Mouse (Mus musculus): ENCODE measurements around the gene Cygb. TPM values are rescaled to one million over a fixed set of nuclear protein-coding genes. Genes with fewer than 3 reads are reported as not detected.
A peak's percentile ranks its signal among the peaks of the same experiment; 100 is the strongest.

Gene Cygb
- polyA plus RNA-seq, 1 experiment, result 0.47 TPM

DNA sequence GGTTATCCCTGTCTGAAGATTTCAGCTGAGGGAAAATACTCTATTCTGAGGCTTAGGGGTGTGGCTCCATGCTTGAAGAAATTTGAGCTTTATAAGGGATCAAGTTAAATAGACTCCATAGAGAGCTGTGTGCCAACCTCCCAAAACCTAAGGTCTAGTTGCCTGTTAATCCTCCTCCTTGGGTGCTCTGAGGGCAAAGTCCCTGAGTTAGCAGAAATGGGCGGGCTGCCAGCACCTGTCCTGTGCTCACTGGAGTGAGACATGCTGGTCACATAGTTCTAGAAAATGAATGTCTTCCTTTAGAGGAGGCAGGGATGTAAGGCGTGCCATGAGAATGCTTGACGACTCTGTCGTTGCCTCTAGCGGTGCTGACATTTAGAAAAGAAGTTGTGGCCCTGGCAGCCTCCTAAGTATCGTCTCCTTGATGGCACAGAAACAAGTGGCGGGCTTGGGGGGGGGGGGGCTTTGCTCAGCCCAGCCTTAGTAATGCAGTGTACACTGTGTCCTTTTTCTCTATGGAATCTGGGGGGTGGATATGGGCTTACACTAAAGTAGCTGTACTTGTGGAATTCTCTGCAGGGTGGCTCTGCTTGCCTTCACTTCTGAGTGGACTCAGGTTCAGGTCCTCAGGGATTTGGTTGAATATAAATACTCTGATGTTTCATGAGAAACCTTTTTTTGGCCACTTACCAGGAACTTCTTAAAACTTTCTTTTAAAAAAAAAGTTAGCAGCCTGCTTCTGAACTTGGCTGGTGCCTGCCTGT is 20.7 kb upstream of the Cygb start:
- Histone ChIP-seq H3K4me2 (ENCODE audit: low read depth) (peak overlapping the region; percentile 87), H3K36me3 (ENCODE audit: control insufficient read depth, insufficient read depth) (peaks cover 40% of the 10 kb centered on the region), H3ac (ENCODE audit: control insufficient read depth, insufficient read length) (no peak overlapping the region), H3K79me2 (ENCODE audit: control insufficient read depth, insufficient read depth) (peaks cover 55% of the 10 kb centered on the region), H3K27me3 (ENCODE audit: control insufficient read depth, insufficient read depth, insufficient read length) (no peaks in the 10 kb centered on the region), H3K4me3 (no peak overlapping the region)
- TF ChIP-seq MYOG (IDR thresholded peaks at IDR 0.05; ENCODE audit: control insufficient read depth in 1 of 3, insufficient read depth in 1 of 3, insufficient read length in 2 of 3, low read depth in 2 of 3), result peak in 1 of 3 experiments; percentile 23
- TF ChIP-seq MYOD1 (IDR thresholded peaks at IDR 0.05; ENCODE audit: control insufficient read depth in 1 of 3, insufficient read length in 2 of 3, low read depth in 2 of 3), result peak in 1 of 3 experiments; percentile 39
- no peak for TF ChIP-seq E2F4 (IDR thresholded peaks at IDR 0.05; ENCODE audit: insufficient read depth)
- no peak for TF ChIP-seq MAX (IDR thresholded peaks at IDR 0.05; ENCODE audit: low read depth)
- TF ChIP-seq TCF12 (IDR thresholded peaks at IDR 0.05; ENCODE audit: insufficient read depth, poor library complexity, severe bottlenecking), result no peak
- TF ChIP-seq CEBPB (IDR thresholded peaks at IDR 0.05; ENCODE audit: insufficient read depth, poor library complexity, severe bottlenecking), result no peak
- no peak for TF ChIP-seq USF1 (IDR thresholded peaks at IDR 0.05; ENCODE audit: low read depth)

DNA sequence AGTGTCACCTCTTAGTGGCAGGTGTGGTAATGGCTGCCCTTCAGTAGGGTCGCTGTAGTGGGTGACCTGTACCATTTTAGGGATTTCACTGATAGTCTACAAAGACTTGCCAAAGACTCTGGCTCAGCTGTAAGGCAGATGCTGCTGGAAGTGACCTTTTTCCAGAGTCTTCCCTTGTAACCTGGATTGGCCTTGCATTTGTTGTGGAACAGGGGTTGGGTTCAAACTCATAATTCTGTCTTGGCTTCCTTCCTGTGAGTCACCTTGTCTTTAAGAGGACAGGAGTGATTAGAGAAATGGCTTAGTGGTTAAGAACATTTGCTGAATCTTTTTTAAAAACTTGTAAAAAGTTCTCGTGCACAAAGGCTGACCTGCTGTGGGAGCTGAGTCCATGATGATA is 19.3 kb upstream of the Cygb start:
- H3ac ChIP-seq (ENCODE audit: control insufficient read depth, insufficient read length), result no peak overlapping the region
- H3K79me2 ChIP-seq (ENCODE audit: control insufficient read depth, insufficient read depth), result peaks cover 55% of the 10 kb centered on the region
- H3K4me2 ChIP-seq (ENCODE audit: low read depth), result peak overlapping the region; percentile 87
- no peak for TF ChIP-seq CEBPB (IDR thresholded peaks at IDR 0.05; ENCODE audit: insufficient read depth, poor library complexity, severe bottlenecking)
- no peak for TF ChIP-seq TCF3 (IDR thresholded peaks at IDR 0.05; ENCODE audit: insufficient read length, low read depth)
- no peak for TF ChIP-seq MAX (IDR thresholded peaks at IDR 0.05; ENCODE audit: low read depth)
- TF ChIP-seq POLR2A (IDR thresholded peaks at IDR 0.05; ENCODE audit: insufficient read length, low read depth), result no peak
- TF ChIP-seq REST (IDR thresholded peaks at IDR 0.05; ENCODE audit: insufficient read depth, insufficient read length), result no peak
- TF ChIP-seq TCF12 (IDR thresholded peaks at IDR 0.05; ENCODE audit: insufficient read depth, poor library complexity, severe bottlenecking), result no peak
- no peak for TF ChIP-seq USF1 (IDR thresholded peaks at IDR 0.05; ENCODE audit: low read depth)
- TF ChIP-seq MYOD1 (IDR thresholded peaks at IDR 0.05; ENCODE audit: control insufficient read depth in 1 of 3, insufficient read length in 2 of 3, low read depth in 2 of 3), result no peak
- TF ChIP-seq POLR2AphosphoS2 (IDR thresholded peaks at IDR 0.05; ENCODE audit: insufficient read length, low read depth), result no peak
- H3K4me3 ChIP-seq, result peak overlapping the region; percentile 97
- H3K36me3 ChIP-seq (ENCODE audit: control insufficient read depth, insufficient read depth), result peaks cover 34% of the 10 kb centered on the region
- no peaks in the 10 kb centered on the region for H3K27me3 ChIP-seq (ENCODE audit: control insufficient read depth, insufficient read depth, insufficient read length)

DNA sequence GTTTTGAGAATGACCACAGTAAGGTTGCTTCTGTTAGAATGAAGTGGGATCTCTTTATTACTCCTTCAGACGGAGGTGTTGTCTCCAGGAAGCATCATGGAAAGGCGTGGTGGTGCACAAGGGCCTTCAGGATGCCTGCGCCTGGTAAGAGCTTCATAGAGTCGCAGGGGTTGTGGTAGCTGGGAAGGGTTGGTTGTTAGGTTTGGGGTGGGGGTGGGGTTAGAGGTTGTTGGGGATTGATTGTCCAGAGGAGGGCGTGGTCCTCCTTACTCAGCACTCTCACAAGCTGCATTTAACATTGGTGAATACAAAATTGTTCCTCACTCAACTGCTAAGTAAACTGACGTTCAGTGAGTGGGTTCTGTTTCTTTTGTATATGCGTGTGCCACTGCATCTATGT is 18.5 kb upstream of the Cygb start:
- H3K4me3 ChIP-seq, result peak overlapping the region; percentile 97
- H3K79me2 ChIP-seq (ENCODE audit: control insufficient read depth, insufficient read depth), result peaks cover 54% of the 10 kb centered on the region
- peak overlapping the region; percentile 13 for H3ac ChIP-seq (ENCODE audit: control insufficient read depth, insufficient read length)
- TF ChIP-seq E2F4 (IDR thresholded peaks at IDR 0.05; ENCODE audit: insufficient read depth), result no peak
- no peak for TF ChIP-seq REST (IDR thresholded peaks at IDR 0.05; ENCODE audit: insufficient read depth, insufficient read length)
- TF ChIP-seq SRF (IDR thresholded peaks at IDR 0.05; ENCODE audit: control insufficient read depth, insufficient read length, low read depth), result no peak
- TF ChIP-seq USF1 (IDR thresholded peaks at IDR 0.05; ENCODE audit: low read depth), result no peak
- TF ChIP-seq TCF3 (IDR thresholded peaks at IDR 0.05; ENCODE audit: insufficient read length, low read depth), result no peak
- TF ChIP-seq POLR2AphosphoS2 (IDR thresholded peaks at IDR 0.05; ENCODE audit: insufficient read length, low read depth), result no peak
- no peak for TF ChIP-seq POLR2A (IDR thresholded peaks at IDR 0.05; ENCODE audit: insufficient read length, low read depth)
- TF ChIP-seq MAX (IDR thresholded peaks at IDR 0.05; ENCODE audit: low read depth), result no peak
- no peak for TF ChIP-seq CEBPB (IDR thresholded peaks at IDR 0.05; ENCODE audit: insufficient read depth, poor library complexity, severe bottlenecking)
- no peak for TF ChIP-seq MYOG (IDR thresholded peaks at IDR 0.05; ENCODE audit: control insufficient read depth in 1 of 3, insufficient read depth in 1 of 3, insufficient read length in 2 of 3, low read depth in 2 of 3)
- peak overlapping the region; percentile 87 for H3K4me2 ChIP-seq (ENCODE audit: low read depth)
- peaks cover 34% of the 10 kb centered on the region for H3K36me3 ChIP-seq (ENCODE audit: control insufficient read depth, insufficient read depth)
- no peaks in the 10 kb centered on the region for H3K27me3 ChIP-seq (ENCODE audit: control insufficient read depth, insufficient read depth, insufficient read length)

DNA sequence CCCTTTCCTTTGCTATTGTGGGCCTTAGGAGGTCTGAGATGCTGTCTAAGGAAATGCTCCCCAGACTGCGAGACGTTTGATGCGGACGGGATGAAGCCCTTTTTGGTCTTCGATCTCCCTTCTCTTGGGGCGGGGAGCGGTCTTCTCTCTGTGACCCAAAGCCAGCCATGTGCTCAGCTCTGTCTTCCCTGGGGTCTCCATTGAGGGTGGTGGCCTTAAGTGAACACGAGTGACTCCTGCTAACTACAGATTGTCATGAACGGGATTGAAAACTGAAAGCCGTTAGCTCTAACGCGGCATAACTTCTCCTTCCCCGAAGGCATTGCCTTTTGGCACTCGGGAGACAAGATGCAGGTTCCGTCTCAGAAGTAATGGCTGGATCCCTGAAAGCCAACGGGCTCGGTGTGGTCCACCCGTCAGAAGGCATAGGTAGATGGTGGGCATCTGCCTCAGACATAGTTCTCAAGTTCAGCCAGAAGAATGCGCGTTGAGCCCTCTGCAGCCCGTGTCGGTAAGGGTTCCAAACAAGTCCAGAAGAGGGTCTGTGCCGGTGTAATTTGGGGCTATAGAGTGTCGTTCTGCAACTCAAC is 17.8 kb upstream of the Cygb start:
- TF ChIP-seq POLR2AphosphoS2 (IDR thresholded peaks at IDR 0.05; ENCODE audit: insufficient read length, low read depth) (no peak), MYOD1 (IDR thresholded peaks at IDR 0.05; ENCODE audit: control insufficient read depth in 1 of 3, insufficient read length in 2 of 3, low read depth in 2 of 3) (no peak), TCF12 (IDR thresholded peaks at IDR 0.05; ENCODE audit: insufficient read depth, poor library complexity, severe bottlenecking) (no peak), SRF (IDR thresholded peaks at IDR 0.05; ENCODE audit: control insufficient read depth, insufficient read length, low read depth) (no peak), E2F4 (IDR thresholded peaks at IDR 0.05; ENCODE audit: insufficient read depth) (no peak), REST (IDR thresholded peaks at IDR 0.05; ENCODE audit: insufficient read depth, insufficient read length) (no peak), MYOG (IDR thresholded peaks at IDR 0.05; ENCODE audit: control insufficient read depth in 1 of 3, insufficient read depth in 1 of 3, insufficient read length in 2 of 3, low read depth in 2 of 3) (no peak), TCF3 (IDR thresholded peaks at IDR 0.05; ENCODE audit: insufficient read length, low read depth) (no peak)
- Histone ChIP-seq H3K27me3 (ENCODE audit: control insufficient read depth, insufficient read depth, insufficient read length) (no peaks in the 10 kb centered on the region), H3K79me2 (ENCODE audit: control insufficient read depth, insufficient read depth) (peaks cover 49% of the 10 kb centered on the region), H3K4me2 (ENCODE audit: low read depth) (peak overlapping the region; percentile 87), H3K4me3 (peak overlapping the region; percentile 97), H3K36me3 (ENCODE audit: control insufficient read depth, insufficient read depth) (peaks cover 33% of the 10 kb centered on the region), H3ac (ENCODE audit: control insufficient read depth, insufficient read length) (peak overlapping the region; percentile 13)
